Comparison of ENCODE assay signal across 8 mouse cellular contexts in the genomic region with DNA sequence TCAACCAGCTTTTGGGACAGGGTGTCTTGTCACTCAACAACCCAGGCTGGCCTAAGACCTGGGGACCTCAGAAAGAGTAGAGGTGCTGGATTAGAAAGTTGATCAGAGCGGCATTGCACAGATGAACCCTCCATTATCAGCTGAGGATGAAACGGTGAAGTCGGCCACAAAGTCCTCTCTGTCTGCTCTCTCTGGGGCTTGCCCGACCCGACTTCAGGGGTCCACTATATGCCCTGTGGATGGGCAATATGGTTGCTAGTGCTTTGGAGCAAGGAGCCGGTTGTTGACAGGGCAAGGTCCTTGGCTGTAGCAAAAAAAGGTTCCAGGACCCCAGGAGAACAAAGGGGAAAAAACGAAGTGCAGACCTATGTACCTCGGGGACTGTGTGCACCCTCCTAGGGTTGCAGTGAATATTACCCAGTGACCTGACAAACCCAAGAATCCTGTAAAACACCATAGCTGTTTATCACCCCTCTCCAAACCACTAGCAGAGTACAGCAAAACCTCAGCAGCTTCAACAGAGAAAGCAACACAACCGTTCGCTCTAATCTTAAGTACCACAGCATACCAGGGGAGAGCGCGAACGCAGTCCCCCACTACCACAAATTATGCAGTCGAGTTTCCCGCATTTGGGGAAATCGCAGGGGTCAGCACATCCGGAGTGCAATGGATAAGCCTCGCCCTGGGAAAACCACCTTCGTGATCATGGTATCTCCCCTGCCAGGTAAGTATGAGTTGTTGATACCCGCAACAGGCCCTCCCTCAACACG. TPM values are rescaled to one million over a fixed set of nuclear protein-coding genes. Genes with fewer than 3 reads are reported as not detected.
DNase-seq lines count a peak whose midpoint lies in the region; ATAC-seq lines count a peak whose summit lies in the region.
"Not testable (repeated sequence)": the region's sequence is repeated elsewhere in the genome, so short reads cannot be mapped to it uniquely, and the experiment has no call there.

No protein-coding gene starts in this region.

- not testable (repeated sequence) for H3K27me3 ChIP-seq in heart, embryonic 11.5 days (ENCODE audit: control insufficient read depth, insufficient read depth, low read length); hindbrain, embryonic 14.5 days (ENCODE audit: control insufficient read depth, insufficient read depth, low read length); kidney, embryonic 16.5 days (ENCODE audit: insufficient read depth, low read length); liver, embryonic 15.5 days; midbrain, embryonic 12.5 days; neural tube, embryonic 15.5 days (replicated peaks)

- H3K9ac ChIP-seq in heart, embryonic 11.5 days (ENCODE audit: low read depth, low read length); hindbrain, embryonic 14.5 days; kidney, embryonic 16.5 days (replicated peaks; ENCODE audit: low read length); liver, embryonic 15.5 days; midbrain, embryonic 12.5 days (replicated peaks); neural tube, embryonic 15.5 days (replicated peaks): not testable (repeated sequence)

- H3K36me3 ChIP-seq in heart, embryonic 11.5 days (ENCODE audit: control insufficient read depth, insufficient read depth, low read length); hindbrain, embryonic 14.5 days (replicated peaks; ENCODE audit: control insufficient read depth, insufficient read depth); kidney, embryonic 16.5 days (ENCODE audit: insufficient read depth, low read length); liver, embryonic 15.5 days (replicated peaks); midbrain, embryonic 12.5 days; neural tube, embryonic 15.5 days: not testable (repeated sequence)

- not testable (repeated sequence) for H3K27ac ChIP-seq in heart, embryonic 11.5 days (ENCODE audit: low read depth, low read length); hindbrain, embryonic 14.5 days; kidney, embryonic 16.5 days (ENCODE audit: low read length); liver, embryonic 15.5 days (replicated peaks); midbrain, embryonic 12.5 days (replicated peaks); neural tube, embryonic 15.5 days (replicated peaks)

- not testable (repeated sequence) for H3K4me1 ChIP-seq in heart, embryonic 11.5 days (ENCODE audit: control insufficient read depth, insufficient read depth, low read length); hindbrain, embryonic 14.5 days (replicated peaks; ENCODE audit: control insufficient read depth, insufficient read depth, low read length); kidney, embryonic 16.5 days (ENCODE audit: insufficient read depth, low read length); liver, embryonic 15.5 days (replicated peaks); midbrain, embryonic 12.5 days; neural tube, embryonic 15.5 days

- H3K4me2 ChIP-seq in heart, embryonic 11.5 days; hindbrain, embryonic 14.5 days (replicated peaks); kidney, embryonic 16.5 days (replicated peaks; ENCODE audit: low read depth, low read length); liver, embryonic 15.5 days; midbrain, embryonic 12.5 days (replicated peaks); neural tube, embryonic 15.5 days: not testable (repeated sequence)

- ATAC-seq in CD4-positive, CD25-positive, alpha-beta regulatory T cell, adult 4 months = peak; percentile 67
- ATAC-seq in erythroblast, adult 5-6 weeks (replicated peaks; ENCODE audit: low FRiP score, poor library complexity, severe bottlenecking) = peak; percentile 58
- peak; percentile 76 for ATAC-seq in heart, embryonic 11.5 days (replicated peaks; ENCODE audit: insufficient number of reproducible peaks, low FRiP score, low TSS enrichment)
- peak; percentile 85 for ATAC-seq in hindbrain, embryonic 14.5 days (ENCODE audit: low FRiP score)
- peak; percentile 93 for ATAC-seq in kidney, embryonic 16.5 days (ENCODE audit: low FRiP score, low TSS enrichment)
- peak; percentile 87 for ATAC-seq in liver, embryonic 15.5 days (ENCODE audit: insufficient read depth)
- peak; percentile 79 for ATAC-seq in midbrain, embryonic 12.5 days (ENCODE audit: low FRiP score, low read depth)
- ATAC-seq in neural tube, embryonic 15.5 days (ENCODE audit: low FRiP score) = peak; percentile 82

- no CpG with 5 or more reads among the region's 21 CpGs for WGBS in heart, embryonic 11.5 days (ENCODE audit: insufficient replicate concordance)
- no CpG with 5 or more reads among the region's 21 CpGs for WGBS in hindbrain, embryonic 14.5 days
- WGBS in kidney, embryonic 16.5 days = no CpG with 5 or more reads among the region's 21 CpGs
- no CpG with 5 or more reads among the region's 21 CpGs for WGBS in liver, embryonic 15.5 days (ENCODE audit: insufficient replicate concordance)
- WGBS in midbrain, embryonic 12.5 days = no CpG with 5 or more reads among the region's 21 CpGs
- no CpG with 5 or more reads among the region's 21 CpGs for WGBS in neural tube, embryonic 15.5 days

- H3K9me3 ChIP-seq in heart, embryonic 11.5 days (replicated peaks; ENCODE audit: control insufficient read depth, low read length); hindbrain, embryonic 14.5 days (ENCODE audit: control insufficient read depth, low read length); kidney, embryonic 16.5 days (ENCODE audit: low read length); liver, embryonic 15.5 days (replicated peaks); midbrain, embryonic 12.5 days; neural tube, embryonic 15.5 days (replicated peaks): not testable (repeated sequence)

- not testable (repeated sequence) for DNase-seq in hindbrain, embryonic 14.5 days (ENCODE audit: low spot score)

- H3K4me3 ChIP-seq in heart, embryonic 11.5 days (ENCODE audit: low read depth, low read length); hindbrain, embryonic 14.5 days (replicated peaks; ENCODE audit: low read length); kidney, embryonic 16.5 days (ENCODE audit: low read length); liver, embryonic 15.5 days (replicated peaks); midbrain, embryonic 12.5 days; neural tube, embryonic 15.5 days (replicated peaks): not testable (repeated sequence)

RNA-seq across cellular contexts. Expression of a gene that starts 42.4 kb away (rescaled TPM):
- polyA plus RNA-seq in CD4-positive, CD25-positive, alpha-beta regulatory T cell, adult 4 months (2017; shearing (Covaris generic)) = 100 to 1,000 TPM; 115 to 149 TPM
- 13.6 and 16.1 TPM in 2 replicates for total RNA-seq in erythroblast, adult 5-6 weeks (2015; ENCODE audit: low replicate concordance)
- total RNA-seq in erythroblast, adult 5-6 weeks (2017; ENCODE audit: low replicate concordance) = 34.8 and 40.4 TPM in 2 replicates
- 49.9 and 52.4 TPM in 2 replicates for polyA plus RNA-seq in heart, embryonic 11.5 days (2014; fragmentation: Nextera tagmentation; extraction: Ambion mirVana)
- 64.4 and 78.5 TPM in 2 replicates for polyA plus RNA-seq in hindbrain, embryonic 14.5 days (2014; fragmentation: Nextera tagmentation; extraction: Ambion mirVana)
- 59.8 and 60.8 TPM in 2 replicates for polyA plus RNA-seq in kidney, embryonic 16.5 days (2015; fragmentation: Nextera tagmentation; extraction: Ambion mirVana)
- polyA plus RNA-seq in liver, embryonic 15.5 days (2015; fragmentation: Nextera tagmentation; extraction: Ambion mirVana) = 32.2 and 36.2 TPM in 2 replicates
- polyA plus RNA-seq in midbrain, embryonic 12.5 days (2016; fragmentation: Nextera tagmentation; extraction: Ambion mirVana) = 71.5 and 78.5 TPM in 2 replicates
- 76.4 and 86.5 TPM in 2 replicates for polyA plus RNA-seq in neural tube, embryonic 15.5 days (2015; fragmentation: Nextera tagmentation; extraction: Ambion mirVana)

RNA-seq across cellular contexts. Expression of a gene that starts 57.4 kb away (rescaled TPM):
- 100 to 1,000 TPM; 133 to 174 TPM for polyA plus RNA-seq in CD4-positive, CD25-positive, alpha-beta regulatory T cell, adult 4 months (2017; shearing (Covaris generic))
- total RNA-seq in erythroblast, adult 5-6 weeks (2015; ENCODE audit: low replicate concordance) = 21.1 and 35.1 TPM in 2 replicates
- total RNA-seq in erythroblast, adult 5-6 weeks (2017; ENCODE audit: low replicate concordance) = 17.7 and 24.2 TPM in 2 replicates
- polyA plus RNA-seq in heart, embryonic 11.5 days (2014; fragmentation: Nextera tagmentation; extraction: Ambion mirVana) = 135 and 142 TPM in 2 replicates
- polyA plus RNA-seq in hindbrain, embryonic 14.5 days (2014; fragmentation: Nextera tagmentation; extraction: Ambion mirVana) = 161 TPM in 2 replicates
- polyA plus RNA-seq in kidney, embryonic 16.5 days (2015; fragmentation: Nextera tagmentation; extraction: Ambion mirVana) = 191 and 192 TPM in 2 replicates
- polyA plus RNA-seq in liver, embryonic 15.5 days (2015; fragmentation: Nextera tagmentation; extraction: Ambion mirVana) = 39.5 and 44.0 TPM in 2 replicates
- 201 and 203 TPM in 2 replicates for polyA plus RNA-seq in midbrain, embryonic 12.5 days (2016; fragmentation: Nextera tagmentation; extraction: Ambion mirVana)
- polyA plus RNA-seq in neural tube, embryonic 15.5 days (2015; fragmentation: Nextera tagmentation; extraction: Ambion mirVana) = 131 and 137 TPM in 2 replicates
